Mouse (Mus musculus) regulatory T cell (primary cell): ENCODE results near the gene Pfn5.
"Not testable (repeated sequence)": the region's sequence is repeated elsewhere in the genome, so short reads cannot be mapped to it uniquely, and the experiment has no call there.

ENCODE experiments used
- in situ Hi-C: fragments of 300-600 bp; cut with MboI, MseI; formaldehyde crosslinking; loops from one replicate; pipeline ENCODE4 v1.15.1; 2025; ENCODE audit warnings: high pct_unique_total_duplicates

Gene Pfn5

DNA sequence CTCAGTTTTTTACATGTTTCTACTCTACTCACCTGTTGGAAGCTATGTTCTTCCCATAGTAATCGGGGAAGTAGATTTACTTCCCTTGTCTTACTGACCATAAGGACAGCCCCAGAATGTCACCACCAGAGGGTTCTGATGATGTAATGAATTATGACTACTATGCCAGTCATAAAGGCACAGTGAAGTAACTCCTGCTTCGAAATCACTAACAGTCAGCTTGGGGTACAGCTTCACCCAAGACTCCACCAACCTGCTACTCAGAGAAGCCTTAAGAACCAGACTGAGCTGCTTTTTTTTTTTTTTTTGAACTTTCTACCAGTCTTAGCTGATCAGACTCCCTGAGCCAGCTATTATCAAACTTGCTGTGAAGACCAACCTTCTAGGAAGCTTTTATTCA is at the start of gene Pfn5, which contains the start of gene Asb12:
Gene Pfn5 (plus strand): TSS at position 218 of the 400 bp plus-strand sequence.
Gene Asb12 (minus strand): TSS at position 101 of the 400 bp plus-strand sequence.
- in situ Hi-C loops = no loop called here

DNA sequence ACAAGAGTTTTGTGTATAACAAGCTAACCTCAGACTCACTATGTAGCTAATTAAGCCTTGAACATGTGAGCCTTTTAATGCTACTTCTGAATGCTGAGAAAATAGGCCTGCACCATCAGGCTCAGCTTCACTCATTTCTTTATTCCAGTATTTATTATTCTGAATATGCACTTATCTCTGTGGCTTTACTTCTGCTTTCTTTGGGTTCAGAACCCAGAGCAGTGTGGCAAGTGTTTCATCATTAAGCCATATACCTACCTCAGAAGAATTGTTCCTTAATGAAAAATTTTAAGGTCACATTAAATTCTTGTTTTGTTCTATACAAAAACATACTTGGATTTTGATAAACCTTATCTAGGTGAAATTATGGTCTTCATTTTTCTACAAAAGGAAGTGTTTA is 34.0 kb upstream of the Pfn5 start:
- in situ Hi-C loops = no loop called here

DNA sequence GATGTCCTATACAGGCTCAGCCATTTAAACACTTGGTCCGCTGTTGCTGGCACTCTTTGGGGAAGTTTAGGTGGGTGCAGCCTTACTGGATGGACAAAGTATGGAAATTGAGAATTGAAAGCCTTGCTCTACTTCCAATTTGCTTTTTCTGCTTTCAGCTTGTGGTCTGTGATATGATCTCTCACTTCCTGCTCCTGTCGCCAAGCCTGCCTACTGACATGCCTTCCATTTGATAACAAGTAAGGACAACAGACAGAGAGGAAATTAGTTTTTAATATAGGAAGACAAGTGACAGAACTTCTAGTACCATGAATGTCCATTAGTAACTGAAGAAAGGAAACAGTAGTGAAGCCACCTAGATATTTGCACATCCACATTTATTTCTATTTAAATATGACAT is 32.7 kb upstream of the Pfn5 start:
- in situ Hi-C loops = no loop called here

DNA sequence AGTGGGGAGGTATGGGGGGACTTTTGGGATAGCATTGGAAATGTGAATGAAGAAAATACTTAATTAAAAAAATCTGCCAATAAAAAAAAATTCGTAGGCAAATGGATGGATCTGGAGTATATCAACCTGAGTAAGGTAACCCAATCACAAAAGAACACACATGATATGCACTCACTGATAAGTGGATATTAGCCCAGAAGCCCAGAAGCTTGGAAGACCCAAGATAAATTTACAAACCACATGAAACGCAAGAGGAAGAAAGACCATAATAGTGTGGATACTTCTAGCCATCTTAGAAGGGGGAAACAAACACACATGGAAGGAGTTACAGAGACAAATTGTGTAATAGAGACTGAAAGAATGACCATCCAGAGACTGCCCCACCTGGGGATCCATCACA is 22.4 kb upstream of the Pfn5 start:
- in situ Hi-C loops = not testable (repeated sequence)

DNA sequence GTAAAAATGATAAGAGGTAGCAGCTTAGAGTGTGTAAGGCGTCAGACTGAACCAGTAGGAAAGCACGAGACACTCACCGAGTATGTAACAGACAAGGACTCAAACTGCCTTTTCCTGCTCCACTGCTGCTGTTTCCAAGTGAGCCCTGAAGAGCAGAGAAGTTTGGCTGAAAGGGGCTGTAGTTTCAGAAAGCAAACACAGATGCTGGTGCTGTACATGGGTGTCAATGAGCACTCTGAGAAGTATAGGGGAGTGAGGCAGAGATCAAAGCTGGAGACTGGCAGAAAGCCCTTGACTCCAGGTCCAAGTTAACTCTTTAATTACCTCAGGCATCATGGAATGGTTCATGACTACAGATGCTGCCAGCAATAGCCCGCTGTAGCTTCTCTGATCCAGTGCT is 3.6 kb upstream of the Pfn5 start:
- in situ Hi-C loops = no loop called here

DNA sequence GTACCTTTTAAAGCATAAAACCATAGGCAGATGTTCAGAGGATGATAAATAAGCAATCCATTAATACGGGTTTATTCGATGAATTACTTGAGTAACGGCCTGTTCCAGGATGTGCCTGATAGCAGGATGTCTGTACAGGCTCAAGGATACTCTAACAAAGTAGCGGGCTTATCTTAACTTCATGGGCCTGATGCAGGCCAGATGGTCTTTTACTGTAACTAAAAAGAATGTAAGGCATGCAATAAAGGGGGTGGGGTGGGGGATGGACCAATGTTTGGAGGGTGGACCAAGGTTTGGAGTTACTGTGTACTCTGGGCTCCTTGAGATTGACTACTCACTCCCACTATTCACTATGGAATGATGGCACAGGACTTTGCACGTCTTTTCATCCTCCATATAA is 42.7 kb downstream of the Pfn5 start:
- in situ Hi-C loops = no loop called here
